Mouse (Mus musculus) hindbrain, embryonic 12.5 days (tissue): Measurements from ENCODE around the gene Cd300ld. TPM values are rescaled to one million over a fixed set of nuclear protein-coding genes. Genes with fewer than 3 reads are reported as not detected.

ENCODE experiments used
- ATAC-seq: fragments of 200-750 bp; cut with Nextera tagmentation; 2 replicates; pipeline ENCODE4 v1.8.0; 2017; ENCODE audit warnings: moderate TSS enrichment; ENCODE audit not compliant: low FRiP score
- H3K27ac ChIP-seq: fragments of 300-500 bp; sonication (generic); 2 replicates; pipeline ENCODE4 v1.5.1; 2016; ENCODE audit warnings: mild to moderate bottlenecking
- H3K27me3 ChIP-seq: fragments of 300-500 bp; sonication (generic); 2 replicates; pipeline ENCODE4 v1.6.1; 2016; ENCODE audit warnings: mild to moderate bottlenecking
- H3K36me3 ChIP-seq: fragments of 300-500 bp; sonication (generic); 2 replicates; pipeline ENCODE4 v1.6.1; 2016; ENCODE audit warnings: mild to moderate bottlenecking
- H3K4me1 ChIP-seq: fragments of 300-500 bp; sonication (generic); 2 replicates; pipeline ENCODE4 v1.6.1; 2016
- H3K4me2 ChIP-seq: fragments of 300-500 bp; sonication (generic); replicated peaks from 2 replicates; pipeline ENCODE4 v1.6.1; 2016; ENCODE audit warnings: mild to moderate bottlenecking
- H3K4me3 ChIP-seq: fragments of 300-500 bp; sonication (generic); 2 replicates; pipeline ENCODE4 v1.5.1; 2016; ENCODE audit warnings: mild to moderate bottlenecking
- H3K9ac ChIP-seq: fragments of 300-500 bp; sonication (generic); 2 replicates; pipeline ENCODE4 v1.6.1; 2016; ENCODE audit warnings: mild to moderate bottlenecking, moderate library complexity
- H3K9me3 ChIP-seq: fragments of 300-500 bp; sonication (generic); replicated peaks from 2 replicates; pipeline ENCODE4 v1.6.1; 2016; ENCODE audit warnings: mild to moderate bottlenecking
- WGBS: fragments of 180-500 bp; shearing (Covaris S2); methylation state at CpG from one replicate; pipeline ENCODE4 v1.1.7; 2016; 5-methylcytosine and 5-hydroxymethylcytosine counted together
- polyA plus RNA-seq: library from polyadenylated mRNA; unstranded; fragments of >200 nt; fragmentation: Nextera tagmentation; extraction: Ambion mirVana; gene quantifications from 2 replicates; pipeline ENCODE4 v1.2.1, GENCODE M21; 2016

Cd300ld gene
- polyA plus RNA-seq, 1 experiment from 2014 or later = 0.10 TPM

- Histone ChIP-seq H3K27me3 (no peaks in the 10 kb centered on the region), H3K9ac (no peak overlapping the region), H3K4me2 (no peak overlapping the region), H3K4me3 (no peak overlapping the region), H3K36me3 (no peaks in the 10 kb centered on the region), H3K9me3 (no peaks in the 10 kb centered on the region), H3K4me1 (no peaks in the 10 kb centered on the region), H3K27ac (no peak overlapping the region)
- WGBS = 83% methylated on average over 4 of the region's 4 CpGs
- ATAC-seq = no peak
These were observed 56.1 kb downstream of the Cd300ld start for GRCm38 (mm10) chr11:114933591-114933990.

Other genes with a start within 250 kb of the Cd300ld start
- 2.2 and 3.0 TPM in 2 replicates for gene Kif19a, start 224.5 kb downstream of the Cd300ld start, polyA plus RNA-seq
- gene Btbd17, start 194.0 kb downstream of the Cd300ld start, polyA plus RNA-seq = 32.2 and 37.3 TPM in 2 replicates
- gene Gpr142, start 191.0 kb downstream of the Cd300ld start, polyA plus RNA-seq = not detected in 2 replicates
- gene Gprc5c, start 138.8 kb downstream of the Cd300ld start, polyA plus RNA-seq = 29.7 and 30.0 TPM in 2 replicates
- gene Cd300a, start 99.9 kb downstream of the Cd300ld start, polyA plus RNA-seq = 0.79 and 1.1 TPM in 2 replicates
- gene Cd300lb, start 55.5 kb downstream of the Cd300ld start, polyA plus RNA-seq = not detected in 2 replicates
- not detected in 2 replicates for gene Cd300c, start 20.8 kb downstream of the Cd300ld start, polyA plus RNA-seq
- gene Cd300c2, start 12.0 kb upstream of the Cd300ld start, polyA plus RNA-seq = 0.76 and 1.5 TPM in 2 replicates
- gene Cd300ld2, start 26.3 kb upstream of the Cd300ld start, polyA plus RNA-seq = not detected in 2 replicates
- gene Cd300ld4, start 37.1 kb upstream of the Cd300ld start, polyA plus RNA-seq = not detected in 2 replicates
- gene Cd300ld5, start 47.8 kb upstream of the Cd300ld start, polyA plus RNA-seq = not detected in 2 replicates
- gene Cd300ld3, start 58.5 kb upstream of the Cd300ld start, polyA plus RNA-seq = not detected in 2 replicates
- not detected in 2 replicates for gene Cd300e, start 72.3 kb upstream of the Cd300ld start, polyA plus RNA-seq
- 1.1 and 1.5 TPM in 2 replicates for gene Rab37, start 101.5 kb upstream of the Cd300ld start, polyA plus RNA-seq
- 0.27 TPM in 1 of 2 replicates, not detected in the other for gene Cd300lf, start 144.1 kb upstream of the Cd300ld start, polyA plus RNA-seq
- 35.7 and 42.3 TPM in 2 replicates for gene Slc9a3r1, start 173.4 kb upstream of the Cd300ld start, polyA plus RNA-seq
- 9.0 and 10.4 TPM in 2 replicates for gene Tmem104, start 197.6 kb upstream of the Cd300ld start, polyA plus RNA-seq
- 19.1 and 21.1 TPM in 2 replicates for gene Nat9, start 197.9 kb upstream of the Cd300ld start, polyA plus RNA-seq